Mouse (Mus musculus) spleen, adult 2 months (tissue): ENCODE data around the gene Srr.

Experiments used
- CTCF ChIP-seq: fragments of 200-500 bp; IDR thresholded peaks from 2 replicates; pipeline ENCODE4 v1.5.1; 2011; ENCODE audit warnings: mild to moderate bottlenecking, inconsistent platforms; ENCODE audit not compliant: insufficient read depth, insufficient read length, insufficient replicate concordance; ENCODE audit errors: extremely low read depth
- POLR2A ChIP-seq: fragments of 200-500 bp; IDR thresholded peaks from 2 replicates; pipeline ENCODE4 v1.6.1; 2011; ENCODE audit warnings: low read depth, low read length, inconsistent platforms

DNA sequence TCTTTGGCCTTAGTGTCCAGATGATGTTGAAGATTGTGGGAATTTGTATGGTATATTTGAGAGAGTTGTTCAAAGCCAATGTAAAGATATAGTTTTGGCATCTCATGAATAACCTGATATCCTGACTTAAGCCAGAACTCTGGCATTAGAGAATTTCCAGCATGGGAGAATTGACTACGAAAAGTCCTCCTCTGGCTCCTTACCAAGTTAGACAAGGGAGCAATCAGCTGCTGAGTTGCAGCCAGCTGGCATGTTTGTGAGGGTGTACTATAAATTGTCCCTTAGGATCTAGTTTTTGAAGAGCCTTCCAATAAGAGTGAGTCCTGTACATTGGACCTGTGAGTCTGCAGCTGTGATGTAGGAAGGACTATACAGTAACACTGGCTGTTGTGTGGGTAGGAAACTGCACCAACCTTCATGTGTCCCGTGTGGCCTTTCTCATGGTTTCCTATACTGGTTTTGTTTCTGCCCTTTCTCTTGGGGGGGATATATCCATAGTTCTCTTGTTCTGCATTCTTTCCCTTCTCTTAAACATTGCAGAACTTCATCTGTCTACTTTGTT lies 37.2 kb upstream of the Srr start:
- TF ChIP-seq POLR2A (no peak), CTCF (no peak)
